Mouse (Mus musculus): ENCODE results near the gene Trip4.

The Trip4 gene

GRCm38 (mm10) chr9:65908394-65909300 lies at the start of gene Trip4, which contains the start of gene Csnk1g1:
Gene Trip4, minus strand, starts transcription at chr9:65908794.
Gene Csnk1g1, plus strand, starts transcription at chr9:65908924.
- peak; percentile 98 for DNase-seq

- no peak for DNase-seq
These were observed 42.5 kb upstream of the Trip4 start for GRCm38 (mm10) chr9:65951082-65951587.

GRCm38 (mm10) chr9:65937566-65937965 lies 29.0 kb upstream of the Trip4 start:
- no peak for DNase-seq

- DNase-seq, result no peak
These were observed 21.2 kb upstream of the Trip4 start for GRCm38 (mm10) chr9:65929826-65930225.

- DNase-seq, result no peak
These were observed 19.9 kb upstream of the Trip4 start for GRCm38 (mm10) chr9:65928456-65928855.

GRCm38 (mm10) chr9:65917015-65917414 lies 8.4 kb upstream of the Trip4 start:
- DNase-seq, result no peak

- peak; percentile 28 for DNase-seq
These were observed 5.4 kb upstream of the Trip4 start for GRCm38 (mm10) chr9:65913976-65914375.

- no peak for DNase-seq
These were observed 1.2 kb upstream of the Trip4 start for GRCm38 (mm10) chr9:65909837-65910236.

GRCm38 (mm10) chr9:65909301-65909801 lies 757 bp upstream of the Trip4 start:
- peak; percentile 50 for DNase-seq

GRCm38 (mm10) chr9:65903419-65903818 lies 5.2 kb downstream of the Trip4 start:
- DNase-seq, result no peak

- DNase-seq, result no peak
These were observed 5.7 kb downstream of the Trip4 start for GRCm38 (mm10) chr9:65902879-65903278.

- DNase-seq, result no peak
These were observed 11.6 kb downstream of the Trip4 start for GRCm38 (mm10) chr9:65896977-65897376.

GRCm38 (mm10) chr9:65891126-65891525 lies 17.5 kb downstream of the Trip4 start:
- DNase-seq, result no peak

GRCm38 (mm10) chr9:65890143-65890628 lies 18.4 kb downstream of the Trip4 start, which contains the start of gene Pclaf:
Gene Pclaf, plus strand, starts transcription at chr9:65890237.
- peak; percentile 46 for DNase-seq

- DNase-seq, result peak; percentile 89
These were observed 23.9 kb downstream of the Trip4 start for GRCm38 (mm10) chr9:65884564-65885315.

GRCm38 (mm10) chr9:65859656-65860055 lies 48.9 kb downstream of the Trip4 start:
- no peak for DNase-seq

GRCm38 (mm10) chr9:65850203-65850602 lies 58.4 kb downstream of the Trip4 start:
- DNase-seq, result no peak

GRCm38 (mm10) chr9:65848154-65848553 lies 60.4 kb downstream of the Trip4 start:
- DNase-seq, result no peak

- no peak for DNase-seq
These were observed 64.0 kb downstream of the Trip4 start for GRCm38 (mm10) chr9:65844421-65845165.

GRCm38 (mm10) chr9:65839841-65840240 lies 68.8 kb downstream of the Trip4 start:
- no peak for DNase-seq

- DNase-seq, result no peak
These were observed 71.7 kb downstream of the Trip4 start for GRCm38 (mm10) chr9:65836916-65837315.

- DNase-seq, result no peak
These were observed 73.8 kb downstream of the Trip4 start for GRCm38 (mm10) chr9:65834628-65835354.
